Mouse (Mus musculus): ENCODE measurements around the gene Gm20870. TPM values are rescaled to one million over a fixed set of nuclear protein-coding genes. Genes with fewer than 3 reads are reported as not detected.
"Not testable (repeated sequence)": the region's sequence is repeated elsewhere in the genome, so short reads cannot be mapped to it uniquely, and the experiment has no call there.

Gm20870 gene
- not detected for total RNA-seq (2021)
- long read RNA-seq: 0 reads

GRCm38 (mm10) chrY:71691743-71692142, at the start of gene Gm20870:
Gm20870 (plus strand) TSS chrY:71692043.
- DNase-seq (ENCODE audit: low spot score in 2 of 2): not testable (repeated sequence)

Other genes with a start within 250 kb of the Gm20870 start
- not detected for gene Gm20869, start 222.6 kb upstream of the Gm20870 start, total RNA-seq (2021)

Data from layer of hippocampus, adult 18-20 months (tissue).